Mouse (Mus musculus) megakaryocyte progenitor cell, adult 5-6 weeks (primary cell): ENCODE data around the gene Dirc2. TPM values are rescaled to one million over a fixed set of nuclear protein-coding genes. Genes with fewer than 3 reads are reported as not detected.

Source experiments
- ATAC-seq: replicated peaks from 2 replicates; pipeline ENCODE4 v1.8.0; 2016; ENCODE audit warnings: mild to moderate bottlenecking, moderate TSS enrichment, inconsistent platforms; ENCODE audit not compliant: poor library complexity
- total RNA-seq, 2 experiments: library from RNA; stranded (forward) in 1 of 2; stranded (reverse) in 1 of 2; fragments of 157-497, 149-512 nt in 1 of 2; fragments of 200-1000 nt in 1 of 2; gene quantifications; 2 replicates each; pipeline versions ENCODE4 v1.2.3 to v1.2.4; 2015 to 2017

Dirc2 gene
- total RNA-seq, 2 experiments from 2014 or later = 13.2 to 25.5 TPM

- ATAC-seq = 0 out of 2 replicates have a peak, but pooled peaks have one; percentile 31
Measured at GRCm38 (mm10) chr16:35776737-35777136, 7.6 kb upstream of the Dirc2 start.

- ATAC-seq = no peak
Measured at GRCm38 (mm10) chr16:35775835-35776234, 6.7 kb upstream of the Dirc2 start.

- ATAC-seq = no peak
Measured at GRCm38 (mm10) chr16:35772598-35772997, 3.4 kb upstream of the Dirc2 start.

DNA sequence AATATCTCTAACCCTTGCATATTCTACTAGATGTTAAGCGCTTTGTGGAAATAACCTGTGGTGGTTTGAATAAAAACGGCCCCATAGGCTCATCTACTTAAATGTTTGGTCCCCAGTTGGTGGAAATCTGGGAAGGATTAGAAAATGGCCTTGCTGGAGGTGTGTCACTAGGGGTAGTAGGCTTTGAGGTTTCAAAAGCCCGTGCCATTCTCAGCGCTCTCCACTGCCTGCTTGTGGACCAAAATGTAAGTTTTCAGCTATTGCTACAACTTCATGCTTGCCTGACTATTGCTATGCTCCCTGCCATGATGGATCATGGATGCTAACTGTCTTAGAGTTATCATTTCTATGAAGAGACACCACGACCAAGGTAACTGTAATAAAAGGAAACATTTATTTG is 2.5 kb upstream of the Dirc2 start:
- ATAC-seq = no peak

GRCm38 (mm10) chr16:35771141-35771540 is 2.0 kb upstream of the Dirc2 start:
- ATAC-seq = no peak

GRCm38 (mm10) chr16:35769878-35770657 is 912 bp upstream of the Dirc2 start, which contains the start of gene Hspbap1:
Hspbap1 (plus strand) TSS chr16:35770375.
- peak; percentile 67 for ATAC-seq

DNA sequence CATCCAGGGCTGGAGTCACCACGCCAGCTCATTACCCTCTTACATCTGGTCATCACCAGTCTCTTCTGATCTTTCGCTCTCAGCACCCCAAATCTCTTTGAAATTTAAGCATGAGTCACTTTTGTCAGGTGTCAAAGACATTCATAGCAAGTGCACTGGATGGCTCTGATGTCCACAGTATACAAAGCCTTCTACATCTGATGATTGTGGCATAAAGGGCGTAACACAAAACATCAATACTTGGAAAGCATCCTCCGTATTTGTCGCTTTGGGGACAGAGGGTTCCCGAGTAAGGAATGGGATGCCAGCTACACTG is 729 bp downstream of the Dirc2 start:
- ATAC-seq = no peak

DNA sequence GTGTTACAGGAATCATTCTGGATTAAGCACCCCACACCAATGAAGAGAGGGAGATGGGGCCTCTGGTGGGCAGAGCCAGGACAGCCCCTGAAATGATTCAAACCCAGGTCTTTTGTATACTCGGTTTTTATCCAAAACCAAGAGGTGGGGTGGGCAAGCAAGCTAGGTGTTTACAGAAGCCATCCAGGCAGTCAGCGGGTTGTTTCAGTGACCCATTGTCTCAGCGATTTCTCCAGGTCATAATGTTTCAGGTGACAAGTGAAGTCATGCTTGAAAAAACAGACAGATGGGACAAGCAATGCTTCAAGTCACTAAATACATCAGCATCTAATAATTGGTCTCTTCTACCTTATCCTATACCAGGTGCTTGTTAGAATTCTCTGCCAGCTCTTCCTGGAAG is 2.8 kb downstream of the Dirc2 start:
- ATAC-seq = no peak

DNA sequence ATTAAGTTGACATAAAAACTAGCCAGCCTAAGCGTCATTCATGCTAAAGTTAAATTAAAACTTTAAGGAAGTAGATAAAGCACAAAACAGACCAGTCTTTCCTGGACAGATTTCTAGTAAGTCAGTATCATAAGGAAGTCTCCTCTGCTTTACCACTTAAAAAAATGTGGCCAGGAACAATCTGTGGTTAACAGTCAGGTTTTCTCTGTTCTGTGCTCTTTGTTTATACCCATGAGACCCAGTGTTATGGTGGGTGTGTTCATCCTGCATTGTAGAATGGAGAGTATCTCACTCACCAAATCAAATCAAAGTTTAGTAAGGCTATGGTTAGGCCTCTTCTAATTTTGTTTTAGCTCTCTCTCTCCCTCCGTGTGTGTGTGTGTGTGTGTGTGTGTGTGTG is 3.7 kb downstream of the Dirc2 start:
- ATAC-seq = 0 out of 2 replicates have a peak, but pooled peaks have one; percentile 3

DNA sequence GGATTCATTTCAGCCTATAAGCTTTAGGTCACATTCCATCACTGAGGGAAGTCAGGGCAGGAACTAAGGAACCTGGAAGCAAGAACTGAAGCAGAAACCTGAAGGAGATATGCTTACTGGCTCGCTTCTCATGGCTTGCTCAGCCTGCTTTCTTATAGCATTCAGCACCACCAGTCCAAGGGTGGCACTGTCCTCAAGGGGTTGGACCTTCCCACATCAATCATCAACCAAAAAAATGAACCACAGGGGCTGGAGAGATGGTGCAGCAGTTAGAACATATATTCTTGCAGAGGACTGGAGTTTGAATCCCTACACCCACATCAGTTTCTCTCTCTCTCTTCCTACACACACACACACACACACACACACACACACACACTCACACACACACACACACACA is 4.2 kb downstream of the Dirc2 start:
- peak; percentile 24 for ATAC-seq

DNA sequence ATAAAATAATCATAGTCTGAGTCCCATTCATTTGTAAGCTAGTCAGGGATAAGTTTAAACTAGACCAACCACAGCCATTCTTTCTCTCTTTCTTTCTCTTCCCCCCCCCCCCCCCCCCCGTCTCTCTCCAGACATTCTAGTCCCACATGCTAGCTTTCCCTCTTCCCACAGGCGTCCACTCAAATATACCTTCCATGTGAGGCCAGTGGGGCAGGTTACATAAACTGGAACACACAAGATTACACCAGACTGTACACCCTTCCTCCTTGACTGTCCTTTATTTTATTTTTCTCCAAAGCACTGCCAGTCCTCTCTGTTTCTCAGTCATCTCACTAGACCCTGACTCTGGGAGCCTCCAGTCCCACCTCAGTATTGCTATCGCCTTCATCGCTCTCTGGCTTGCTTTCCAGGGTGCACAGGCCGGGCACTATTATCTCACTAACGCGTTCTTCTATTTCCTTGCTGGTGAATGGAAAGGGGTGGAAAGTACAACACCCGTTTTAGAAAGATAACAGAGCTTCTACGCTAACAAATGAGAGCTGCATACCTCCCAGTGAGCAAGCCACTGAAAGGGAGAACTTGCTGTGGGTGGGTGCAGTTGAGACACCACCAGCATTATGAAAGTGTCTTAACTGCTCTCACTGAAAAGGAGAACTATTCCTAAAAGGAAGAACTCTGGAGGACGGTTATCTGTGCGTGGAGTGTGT is 5.4 kb downstream of the Dirc2 start:
- ATAC-seq = peak; percentile 88

DNA sequence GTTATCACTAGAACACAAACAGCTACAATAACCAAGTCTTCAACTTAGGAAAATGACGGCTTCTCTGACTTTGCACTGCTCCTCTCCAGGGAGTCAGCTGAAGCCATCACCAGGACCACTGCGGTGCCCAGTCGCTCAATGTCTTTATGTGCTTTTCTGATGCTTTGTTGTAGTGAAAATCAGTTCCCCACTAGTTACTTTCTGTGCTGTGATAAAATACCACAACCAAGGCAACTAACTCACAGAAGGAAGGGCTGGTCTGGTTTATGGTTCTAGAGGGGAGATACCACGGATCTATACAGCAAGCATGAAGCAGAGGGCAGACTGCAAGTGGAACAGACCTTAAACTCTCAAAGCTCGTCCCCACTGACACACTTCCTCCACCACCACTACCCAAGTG is 9.8 kb downstream of the Dirc2 start:
- no peak for ATAC-seq

DNA sequence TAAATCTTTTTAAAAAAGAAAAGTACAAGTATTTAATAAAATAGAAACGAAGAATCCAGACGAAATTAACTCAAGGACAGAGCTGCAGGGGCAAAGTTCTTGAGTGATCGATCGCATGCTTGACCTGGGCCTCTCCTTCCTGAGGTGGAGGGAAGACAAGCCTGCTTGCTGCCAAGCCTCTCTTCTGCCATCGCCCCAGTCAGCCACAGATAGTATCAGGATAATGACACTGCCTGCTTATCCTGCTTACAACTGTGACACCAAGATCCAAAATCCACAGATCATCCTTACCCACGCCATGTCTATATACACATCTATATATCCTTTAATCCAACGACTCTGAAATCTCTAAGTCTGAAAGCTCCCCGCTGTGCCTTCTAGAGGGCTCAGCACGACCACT is 12.5 kb downstream of the Dirc2 start:
- ATAC-seq = no peak

- peak; percentile 77 for ATAC-seq
Measured at GRCm38 (mm10) chr16:35755502-35756334, 13.4 kb downstream of the Dirc2 start.

GRCm38 (mm10) chr16:35753926-35754325 is 15.2 kb downstream of the Dirc2 start:
- ATAC-seq = peak; percentile 49

GRCm38 (mm10) chr16:35751841-35752240 is 17.3 kb downstream of the Dirc2 start:
- ATAC-seq = 0 out of 2 replicates have a peak, but pooled peaks have one; percentile 29

DNA sequence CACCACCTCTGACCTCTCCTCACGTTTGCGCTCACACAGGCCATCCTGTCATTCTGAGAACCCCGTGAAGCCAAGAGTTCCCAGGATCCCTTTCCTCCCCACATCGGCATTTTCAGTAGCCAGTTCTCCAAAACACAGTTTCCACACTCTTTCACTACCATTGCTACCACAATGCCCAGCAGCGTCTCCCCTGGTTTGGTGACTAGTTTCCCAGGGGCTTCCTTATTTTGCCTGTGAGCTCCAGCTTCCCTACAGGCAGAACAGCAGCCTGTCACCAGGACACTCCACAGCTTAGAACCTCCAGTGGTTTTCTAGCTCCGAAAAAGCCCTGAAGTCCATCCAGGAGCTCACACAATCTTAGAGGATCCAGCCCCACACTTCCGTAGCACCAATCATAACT is 19.8 kb downstream of the Dirc2 start:
- ATAC-seq = peak; percentile 36; the same call in 1 of the 2 replicates

- no peak for ATAC-seq
Measured at GRCm38 (mm10) chr16:35748237-35748603, 20.9 kb downstream of the Dirc2 start.

DNA sequence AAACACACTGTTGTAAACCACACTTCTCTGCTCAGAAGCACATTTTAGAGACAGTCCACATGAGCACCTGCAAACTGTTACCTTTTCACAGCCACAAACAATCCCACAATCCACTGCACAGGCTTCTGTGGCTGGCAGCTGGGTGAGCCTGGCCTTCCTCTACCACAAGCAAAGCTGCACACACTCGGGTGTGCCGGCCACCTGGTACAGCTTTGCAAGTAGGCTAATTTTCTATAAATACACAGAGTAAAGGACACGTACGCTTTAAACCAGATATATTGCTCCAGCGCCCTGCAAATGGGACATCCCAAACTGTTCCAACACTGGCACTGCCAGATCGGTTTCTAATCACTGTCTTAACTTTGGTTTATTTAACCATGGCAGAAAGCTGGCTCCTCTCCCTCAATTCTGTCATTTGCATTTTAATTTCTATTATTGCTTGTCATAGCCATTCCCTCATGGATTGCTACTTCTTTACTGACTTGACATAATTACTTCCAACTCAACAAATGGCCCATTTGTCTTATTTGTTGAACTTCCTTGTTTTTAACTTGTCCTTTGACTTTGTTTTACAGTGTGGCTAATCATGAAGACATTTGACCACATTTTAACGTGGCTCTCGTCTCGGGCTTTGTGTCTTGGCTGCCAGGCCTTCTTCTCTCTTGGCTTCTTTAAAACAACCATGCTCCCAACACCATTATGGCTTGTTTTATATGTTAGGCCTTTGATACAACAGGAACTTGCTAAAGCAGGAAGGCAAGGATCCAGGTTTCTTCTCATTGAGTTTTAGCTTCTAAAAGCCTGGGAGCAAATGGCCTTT is 21.5 kb downstream of the Dirc2 start:
- no peak for ATAC-seq

GRCm38 (mm10) chr16:35742251-35742937 is 26.8 kb downstream of the Dirc2 start:
- peak; percentile 59; the same call in 1 of the 2 replicates for ATAC-seq
